Mouse (Mus musculus): ENCODE data around the gene Cacna1e.

DNA sequence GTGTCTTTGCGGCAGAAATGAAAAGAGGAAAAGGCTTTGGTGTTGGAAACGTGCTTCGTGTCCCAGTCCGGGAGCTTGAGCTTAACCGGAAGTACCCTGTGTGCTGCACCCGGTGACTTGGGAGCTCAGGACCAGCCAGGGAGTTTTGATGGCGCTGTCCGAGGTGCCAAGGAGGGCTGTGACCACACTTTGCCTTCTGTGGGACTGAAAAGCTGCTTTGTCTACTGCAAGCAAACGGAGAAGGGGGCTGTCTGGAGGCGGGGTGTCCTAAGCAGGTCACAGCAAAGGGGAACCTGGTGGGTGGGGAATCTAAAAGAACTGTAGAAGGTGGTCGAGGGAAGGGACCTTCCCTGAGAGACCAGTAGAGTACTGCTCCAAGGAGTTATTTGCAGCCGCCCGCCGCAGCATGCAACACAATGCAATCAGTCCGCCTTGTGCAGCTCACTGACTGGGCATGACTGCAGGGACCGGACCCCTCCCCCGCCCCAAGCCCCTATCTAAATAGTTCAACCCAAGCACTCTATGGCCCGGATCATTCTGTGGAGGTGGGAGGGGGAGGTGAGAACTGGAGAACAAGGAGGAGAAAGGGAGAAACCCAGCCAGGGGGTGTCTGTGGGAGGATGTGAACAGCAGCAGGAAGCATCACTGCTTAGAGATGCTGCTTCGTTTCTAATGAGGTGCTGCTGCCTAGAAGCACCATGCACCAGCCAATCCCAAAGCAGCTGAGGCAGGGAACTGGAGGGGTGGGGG lies 160.6 kb downstream of the Cacna1e start:
- TF ChIP-seq CTCF (IDR thresholded peaks at IDR 0.05; ENCODE audit: low read depth) (no peak), EP300 (IDR thresholded peaks at IDR 0.05; ENCODE audit: low read depth) (no peak)

Data from liver, embryonic 14.5 days (tissue).